Mouse (Mus musculus) granulocyte monocyte progenitor cell, adult 5-6 weeks (primary cell): ENCODE data around the gene Scaper. TPM values are rescaled to one million over a fixed set of nuclear protein-coding genes. Genes with fewer than 3 reads are reported as not detected.

Source experiments
- ATAC-seq: replicated peaks from 2 replicates; pipeline ENCODE4 v1.8.0; 2016; ENCODE audit warnings: mild to moderate bottlenecking, moderate TSS enrichment, inconsistent platforms; ENCODE audit not compliant: poor library complexity, severe bottlenecking
- total RNA-seq, 2 experiments: library from RNA; stranded (forward) in 1 of 2; stranded (reverse) in 1 of 2; fragments of 200-712, 200-1000 nt in 1 of 2; fragments of >200 nt in 1 of 2; fragmentation: Nextera tagmentation in 1 of 2; gene quantifications; 2 replicates each; pipeline ENCODE4 v1.2.3; 2014 to 2017

The Scaper gene
- total RNA-seq (2014; fragmentation: Nextera tagmentation) (5.4 and 5.7 TPM in 2 replicates), total RNA-seq (2017) (8.0 and 11.3 TPM in 2 replicates)

DNA sequence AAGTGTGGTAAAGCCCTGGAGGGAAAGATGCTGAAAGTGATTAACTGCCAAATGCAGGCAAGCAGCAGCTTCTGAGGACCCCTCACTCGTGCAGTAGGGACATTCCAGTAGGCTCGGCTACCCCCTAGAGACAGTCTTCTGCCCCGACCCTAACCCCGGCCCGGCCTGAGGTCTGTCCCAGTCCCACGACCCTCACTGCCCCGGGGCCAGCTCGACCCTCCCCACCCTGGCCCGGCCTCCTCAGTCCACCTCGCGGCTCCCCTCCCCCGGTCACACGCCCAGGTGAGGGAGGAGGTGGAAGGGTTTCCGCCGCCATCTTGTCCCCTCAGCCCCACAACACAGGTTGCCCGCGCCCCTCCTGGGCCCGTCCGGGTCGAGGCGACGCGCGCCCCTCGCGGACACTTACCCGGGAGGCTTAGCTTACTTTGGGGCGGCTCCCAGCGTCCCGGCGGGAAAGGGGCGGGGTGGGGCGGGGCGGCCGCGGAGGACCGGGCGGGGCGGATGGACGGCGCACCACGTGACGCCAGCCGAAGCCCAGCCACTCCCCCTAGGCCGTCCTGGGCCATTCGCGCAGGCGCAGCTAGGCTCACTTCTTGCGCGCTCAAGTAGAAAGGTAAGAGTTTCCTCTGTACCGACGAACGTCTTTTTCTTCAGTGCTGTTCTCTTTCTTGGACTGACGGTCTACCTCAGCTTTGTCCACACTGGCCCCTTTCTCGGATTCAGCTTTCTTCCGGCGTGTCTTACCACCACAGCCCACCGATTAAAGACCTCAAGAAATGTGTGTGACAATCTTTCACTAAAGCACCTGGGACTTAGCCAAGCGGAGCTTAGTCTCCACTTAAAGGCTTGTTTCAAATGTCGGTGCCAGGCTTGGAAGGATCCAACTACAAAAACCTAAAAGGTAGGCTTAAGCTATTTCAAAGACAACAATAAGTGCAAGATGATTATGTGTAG, at the start of gene Scaper:
Scaper (minus strand) TSS at position 456 of the 954 bp plus-strand sequence.
- ATAC-seq = peak; percentile 98

- peak; percentile 62 for ATAC-seq
Measured at GRCm38 (mm10) chr9:55946819-55947218, 8.9 kb upstream of the Scaper start.

- ATAC-seq = no peak
Measured at GRCm38 (mm10) chr9:55941356-55941755, 3.4 kb upstream of the Scaper start.

DNA sequence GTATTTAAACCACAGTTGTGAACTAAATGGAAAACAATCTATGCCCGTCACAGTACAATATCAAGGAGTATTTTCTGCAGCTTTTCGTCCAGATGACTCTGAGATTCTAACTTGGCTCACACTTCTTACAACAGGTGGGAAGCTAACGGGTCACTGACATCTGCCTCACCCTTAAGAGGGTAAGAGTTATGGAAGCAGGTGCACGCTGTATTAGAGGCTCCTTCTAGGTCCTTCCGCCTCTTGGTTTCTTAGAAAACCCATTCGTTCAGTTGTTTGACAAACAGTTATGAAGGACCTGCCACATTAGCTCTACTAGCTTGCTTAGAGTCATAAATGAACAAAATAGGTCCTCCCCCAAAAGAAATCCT, 683 bp upstream of the Scaper start:
- ATAC-seq = no peak

DNA sequence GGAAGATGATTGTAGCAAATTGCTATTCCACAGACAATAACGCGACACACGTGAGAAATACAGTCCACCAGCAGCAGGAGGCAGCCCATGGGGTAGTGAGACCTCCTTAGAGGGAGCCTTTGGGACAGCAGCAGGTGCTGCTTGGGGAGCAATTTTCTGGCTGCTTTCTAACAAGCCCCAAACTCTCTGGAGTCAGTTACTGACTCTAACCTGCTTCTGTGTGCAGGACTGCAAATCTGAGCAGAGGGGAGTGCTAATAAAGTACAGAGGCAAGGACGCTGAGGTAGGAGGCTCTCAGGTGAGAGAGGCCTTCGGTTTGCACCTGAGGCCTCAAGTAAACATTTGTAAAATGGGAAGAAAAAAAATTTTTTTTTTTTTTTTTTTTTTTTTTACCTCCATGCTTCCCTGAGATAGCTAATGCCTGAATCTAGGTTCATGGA, 675 bp downstream of the Scaper start:
- 0 out of 2 replicates have a peak, but pooled peaks have one; percentile 21 for ATAC-seq

GRCm38 (mm10) chr9:55932482-55932881, 5.4 kb downstream of the Scaper start:
- no peak for ATAC-seq

DNA sequence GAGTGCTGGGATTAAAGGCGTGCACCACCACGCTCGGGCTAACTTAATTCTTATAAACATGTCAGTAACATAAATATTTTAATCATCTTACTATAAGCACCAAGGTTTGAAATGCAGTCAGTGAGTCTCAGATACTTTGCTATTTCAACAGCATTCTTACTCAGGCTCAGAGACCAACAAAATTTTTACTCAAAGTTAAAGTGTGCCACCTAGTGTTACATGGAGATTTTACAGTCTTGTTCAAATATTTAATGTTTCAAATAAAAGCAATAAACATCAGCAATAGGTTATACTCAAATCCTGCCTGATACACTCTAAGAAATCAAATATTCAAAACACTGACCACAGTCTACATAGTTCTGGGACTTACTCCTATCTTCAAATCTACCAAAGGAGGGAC, 19.3 kb downstream of the Scaper start:
- ATAC-seq = no peak

- ATAC-seq = no peak
Measured at GRCm38 (mm10) chr9:55916751-55917150, 21.2 kb downstream of the Scaper start.

- ATAC-seq = no peak
Measured at GRCm38 (mm10) chr9:55911481-55911880, 26.4 kb downstream of the Scaper start.

DNA sequence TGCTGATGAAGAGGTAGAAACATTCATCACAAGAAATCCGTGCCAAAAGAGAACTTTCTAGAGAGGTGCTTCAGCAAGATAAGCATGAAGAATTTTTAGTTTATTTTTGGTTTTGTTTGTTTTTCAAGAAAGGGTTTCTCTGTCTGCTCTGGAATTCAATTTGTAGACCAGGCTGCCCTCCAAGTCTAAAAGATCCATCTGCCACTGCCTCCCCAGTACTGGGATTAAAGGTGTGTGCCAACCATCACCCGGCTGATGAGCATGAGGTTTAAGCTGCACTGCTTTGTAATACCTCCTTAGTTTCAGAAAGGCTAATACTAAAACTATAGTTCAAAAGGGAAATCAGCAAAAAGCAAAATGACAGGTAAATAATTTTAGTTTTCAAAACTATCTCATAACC, 35.0 kb downstream of the Scaper start:
- ATAC-seq = no peak

DNA sequence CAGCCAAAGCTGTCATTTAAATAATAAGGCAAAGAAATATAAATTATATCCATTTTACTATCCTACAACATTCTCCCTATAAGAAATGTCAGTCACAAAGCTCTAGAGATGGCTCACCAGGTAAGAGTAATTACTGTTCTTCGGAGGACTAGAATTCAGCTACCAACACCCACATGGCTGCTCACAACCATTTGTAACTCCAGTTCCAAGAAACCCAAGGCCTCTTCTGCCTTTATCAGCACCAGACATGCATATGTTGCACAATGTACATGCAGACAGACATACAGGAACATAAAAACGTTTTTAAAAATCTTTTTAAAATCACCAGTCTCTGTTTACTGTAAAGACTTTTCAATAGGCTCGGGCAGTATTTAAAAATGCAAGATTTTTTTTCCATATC, 36.3 kb downstream of the Scaper start:
- no peak for ATAC-seq

GRCm38 (mm10) chr9:55900531-55900930, 37.4 kb downstream of the Scaper start:
- ATAC-seq = no peak

GRCm38 (mm10) chr9:55878066-55878465, 59.9 kb downstream of the Scaper start:
- no peak for ATAC-seq

DNA sequence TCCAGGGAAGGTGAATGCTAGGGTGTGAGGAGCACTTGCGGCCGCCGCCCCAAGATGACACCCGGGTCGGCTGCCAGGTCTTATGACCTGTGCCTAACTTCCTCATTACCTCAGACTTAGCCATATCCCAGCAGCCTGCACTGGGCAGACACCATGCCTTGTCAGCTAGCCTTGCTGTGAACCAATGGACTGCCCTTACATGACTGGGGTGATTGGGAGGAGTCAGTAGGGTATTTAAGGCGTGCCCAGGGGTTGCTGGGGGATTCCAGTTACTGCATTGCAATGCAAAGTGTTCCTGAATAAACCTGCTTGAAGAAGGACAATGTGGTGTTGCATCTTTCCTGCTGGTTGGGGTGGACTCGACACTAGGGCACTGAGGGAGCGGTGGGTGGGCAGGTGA, 148.5 kb downstream of the Scaper start:
- no peak for ATAC-seq

DNA sequence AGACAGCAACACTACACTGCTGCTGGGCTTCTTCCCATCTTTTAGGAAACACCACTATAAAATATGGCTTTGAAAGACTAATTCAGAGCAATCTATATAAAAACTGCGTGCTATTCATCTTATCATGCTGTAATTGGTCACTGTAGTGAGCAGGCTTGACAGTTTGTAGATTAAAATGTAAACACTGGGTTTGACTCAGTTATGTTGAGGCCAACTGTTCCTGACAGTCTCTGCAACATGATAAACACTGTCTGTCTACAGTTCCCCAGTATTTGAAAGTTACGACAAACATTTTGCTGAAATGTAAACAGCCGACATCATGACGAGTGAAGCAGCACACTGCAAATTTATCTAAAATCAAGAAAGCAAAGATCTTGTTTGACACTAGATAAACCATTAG, 225.9 kb downstream of the Scaper start:
- ATAC-seq = no peak

DNA sequence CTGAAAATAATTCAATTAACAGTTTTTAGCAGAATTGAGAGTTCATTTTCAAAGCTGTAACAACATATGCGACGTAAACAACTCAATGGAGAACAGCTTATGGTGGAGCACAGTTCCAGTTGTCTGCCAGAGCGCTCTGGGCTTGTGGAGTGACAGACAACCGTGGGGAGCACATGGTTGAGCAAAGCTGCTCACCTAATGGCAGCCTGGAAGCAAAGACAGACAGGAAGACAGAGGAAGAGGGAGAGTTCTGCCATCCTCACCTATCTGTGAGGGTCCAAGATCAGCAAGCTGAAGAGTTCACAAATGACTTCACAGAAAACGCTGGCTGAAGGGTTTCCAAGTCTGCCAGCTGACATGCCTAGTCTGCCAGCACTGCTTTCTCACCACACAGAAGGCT, 227.4 kb downstream of the Scaper start:
- no peak for ATAC-seq

DNA sequence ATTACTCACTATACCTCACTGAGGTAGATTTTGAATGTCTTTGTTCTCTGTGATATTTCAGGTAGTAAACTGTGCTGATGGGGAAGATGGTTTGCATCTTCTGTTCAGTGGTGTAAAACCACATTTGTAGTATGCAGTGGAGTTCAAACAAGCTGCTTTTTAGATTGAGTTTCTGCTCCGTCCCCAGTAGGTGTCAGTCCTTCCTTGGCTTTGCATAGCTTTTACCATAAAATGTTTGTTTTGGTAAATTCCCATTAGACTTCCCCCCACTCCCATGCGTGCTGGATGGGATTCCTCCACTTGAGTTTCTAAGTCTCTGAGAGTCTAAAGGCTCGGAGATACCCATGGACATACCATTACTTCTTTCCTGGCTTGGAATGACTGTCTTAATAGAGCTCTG, 231.3 kb downstream of the Scaper start:
- ATAC-seq = no peak

- ATAC-seq = no peak
Measured at GRCm38 (mm10) chr9:55695307-55695706, 242.6 kb downstream of the Scaper start.

GRCm38 (mm10) chr9:55677099-55677498, 260.8 kb downstream of the Scaper start:
- no peak for ATAC-seq

DNA sequence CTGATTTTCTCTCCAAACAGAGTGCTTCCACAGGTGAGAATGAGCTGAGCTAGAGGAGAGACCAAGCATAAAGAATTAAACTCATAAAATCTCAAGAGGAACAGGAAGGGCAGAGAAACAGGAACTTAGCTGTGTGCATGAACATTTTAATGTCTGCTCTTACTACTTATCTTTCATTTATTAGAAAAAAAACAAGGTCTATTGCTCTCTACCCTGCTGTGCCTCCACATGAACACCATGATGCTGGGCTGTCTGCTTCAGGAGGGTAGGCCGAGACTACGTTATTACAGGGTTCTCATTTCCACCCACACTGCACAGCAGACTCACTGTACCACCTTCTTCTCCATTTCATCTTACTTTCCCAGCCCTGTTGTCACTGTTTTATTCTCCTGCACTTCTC, 291.5 kb downstream of the Scaper start:
- ATAC-seq = no peak

DNA sequence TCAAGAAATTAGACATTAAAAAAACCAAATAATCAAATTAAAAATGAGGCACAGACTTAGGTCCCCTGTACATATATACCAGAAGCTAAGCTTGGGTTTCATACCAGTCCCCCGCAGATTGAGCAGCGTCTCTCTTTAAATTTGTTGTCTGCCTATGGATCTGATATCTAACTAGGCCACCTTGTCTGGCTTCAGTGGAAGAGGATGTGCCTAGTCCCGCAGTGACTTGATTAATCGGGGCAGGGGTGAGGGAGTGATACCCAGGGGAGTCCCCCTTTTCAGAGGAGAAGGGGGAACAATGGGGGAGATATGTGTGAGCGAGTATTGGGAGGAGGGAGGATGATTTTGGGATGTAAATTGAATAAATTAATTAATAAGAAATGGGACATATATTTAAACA, 310.9 kb downstream of the Scaper start:
- no peak for ATAC-seq

DNA sequence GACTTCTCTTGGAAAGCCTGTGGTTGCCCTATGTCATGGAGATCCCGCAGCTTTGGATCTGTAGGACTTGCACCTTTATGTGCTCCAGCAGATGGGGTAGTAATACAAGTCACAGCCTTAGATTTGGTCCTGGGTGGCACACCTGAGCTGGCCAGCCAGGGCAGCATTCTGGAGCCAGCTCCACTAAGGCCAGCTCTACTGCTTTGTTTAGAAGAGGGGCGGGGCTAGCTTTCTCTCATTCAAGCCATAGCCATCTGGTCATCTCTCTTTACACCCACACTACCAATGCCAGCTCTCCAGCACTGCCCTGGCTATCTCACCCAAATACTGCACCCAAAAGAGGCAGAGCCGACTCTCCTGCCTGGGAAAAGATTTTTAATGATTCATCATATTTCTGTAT, 323.2 kb downstream of the Scaper start:
- no peak for ATAC-seq
